Mouse (Mus musculus) 3T3-L1 (cell line): Measurements from ENCODE around the gene G430095P16Rik.
A peak's percentile ranks its signal among the peaks of the same experiment; 100 is the strongest.

Experiments used
- DNase-seq: peaks from one replicate; pipeline ENCODE4 v3.0.0-alpha.2; 2015; ENCODE audit warnings: low read depth, low spot score

The G430095P16Rik gene

DNA sequence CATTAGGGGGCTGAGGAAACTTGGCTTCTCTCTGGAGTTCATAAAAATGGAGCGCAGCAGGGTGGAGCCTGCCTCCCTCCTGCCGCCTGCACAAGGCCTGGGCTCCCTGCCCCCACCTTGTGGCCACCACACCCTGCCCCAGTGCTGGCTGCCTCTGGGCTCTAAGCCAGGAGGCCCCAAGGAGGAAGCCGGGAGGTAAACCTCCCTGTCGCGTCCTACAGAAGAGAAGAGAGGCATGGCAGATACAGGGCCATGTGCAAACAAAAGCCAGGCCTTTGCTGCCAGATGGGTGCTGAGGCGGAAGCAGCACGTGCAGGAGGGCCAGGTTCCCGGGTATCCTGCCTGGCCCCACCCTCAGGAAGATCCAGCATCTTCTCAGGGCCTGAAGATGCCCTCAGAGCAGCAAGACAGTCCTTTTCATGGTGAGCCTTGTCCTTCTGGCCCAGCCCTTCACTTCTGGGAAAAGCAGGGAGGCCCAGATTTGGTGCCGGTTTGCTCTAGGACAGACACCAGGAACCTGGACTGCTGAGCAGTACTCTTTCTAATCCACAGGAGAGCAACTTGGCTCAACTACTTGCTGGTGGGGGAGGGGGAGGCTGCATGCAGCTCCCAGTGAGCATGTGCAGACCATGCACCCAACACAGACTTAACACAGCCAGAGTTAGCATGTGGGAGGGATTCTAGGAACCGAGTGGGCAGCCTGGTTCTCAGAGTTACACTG, at the start of gene G430095P16Rik:
Gene G430095P16Rik, plus strand, starts transcription at position 158 of the 721 bp plus-strand sequence.
- peak; percentile 93 for DNase-seq

DNA sequence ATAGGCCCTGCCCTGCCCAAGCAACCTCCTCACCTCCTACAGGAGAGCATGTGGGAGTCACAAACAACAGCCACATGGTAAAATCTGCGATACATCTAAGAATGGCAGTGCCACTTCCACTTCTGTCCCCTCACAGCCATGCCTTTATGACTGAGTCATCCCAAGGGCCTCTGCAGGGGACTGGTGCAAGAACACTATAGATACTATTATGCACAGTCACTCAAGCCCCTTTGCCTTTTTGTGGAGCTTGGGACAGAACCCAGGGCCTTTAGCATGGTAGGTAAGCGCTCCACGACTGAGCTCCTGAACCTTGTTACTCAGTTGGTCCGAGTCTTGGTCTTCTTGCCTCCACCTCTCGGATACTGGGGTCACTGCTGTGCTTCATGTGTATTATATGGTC, 45.5 kb upstream of the G430095P16Rik start:
- no peak for DNase-seq

DNA sequence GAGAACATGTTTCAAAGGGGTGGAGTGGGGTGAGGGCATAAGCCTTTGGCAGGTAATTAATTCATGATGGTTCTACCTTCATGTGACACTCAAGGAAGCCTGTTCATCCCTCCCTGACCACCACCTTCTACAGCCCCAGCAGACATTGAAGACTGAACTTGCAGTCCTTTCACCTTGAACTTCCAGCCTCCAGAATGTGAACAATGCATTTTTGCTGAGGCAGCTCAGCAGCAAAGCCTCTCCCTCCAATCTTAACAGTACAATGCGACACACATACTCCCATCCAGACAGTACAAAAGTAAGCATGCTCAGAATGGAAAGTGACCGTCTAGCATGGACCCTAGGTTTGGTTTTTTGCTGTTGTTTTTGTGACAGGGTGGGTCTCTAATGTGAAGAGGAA, 41.3 kb upstream of the G430095P16Rik start:
- DNase-seq: no peak

DNA sequence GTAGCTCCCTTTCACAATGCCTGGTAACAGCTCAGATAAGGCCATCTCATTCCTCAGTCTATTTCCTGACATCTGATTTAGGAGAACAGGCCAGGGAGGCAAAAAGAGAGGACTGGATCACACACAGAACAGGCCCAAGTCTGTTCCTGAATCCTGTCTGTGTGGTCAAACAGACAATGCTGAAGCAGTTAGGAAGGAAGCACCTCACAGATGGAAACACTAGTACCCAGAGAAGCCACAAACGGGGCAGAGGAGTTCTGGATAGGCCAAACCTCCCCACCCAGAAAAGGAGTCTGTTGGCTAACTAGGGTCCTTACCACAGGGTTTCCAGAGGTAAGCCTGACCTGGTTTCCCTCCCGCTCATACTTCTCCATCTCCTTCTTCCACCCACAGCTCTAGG, 40.5 kb upstream of the G430095P16Rik start:
- no peak for DNase-seq

DNA sequence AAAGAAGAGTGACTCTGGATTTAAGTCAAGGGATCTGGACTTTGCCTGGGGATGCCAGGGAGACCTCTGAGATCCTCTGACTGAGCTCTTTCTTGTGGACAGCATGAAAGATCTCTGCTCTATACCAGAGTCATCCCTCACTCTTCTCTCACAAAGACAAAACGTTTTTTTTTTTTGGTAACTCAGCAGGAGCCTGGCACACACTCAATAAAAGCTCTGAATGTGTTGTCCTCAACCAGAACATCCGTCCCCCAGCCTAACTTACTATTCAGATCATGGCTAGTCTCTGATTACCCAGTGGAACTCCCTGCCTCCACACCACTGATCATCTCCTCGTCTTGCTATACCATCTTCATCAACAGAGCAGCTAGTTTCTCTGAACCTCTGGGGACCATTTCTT, 38.3 kb upstream of the G430095P16Rik start:
- no peak for DNase-seq

DNA sequence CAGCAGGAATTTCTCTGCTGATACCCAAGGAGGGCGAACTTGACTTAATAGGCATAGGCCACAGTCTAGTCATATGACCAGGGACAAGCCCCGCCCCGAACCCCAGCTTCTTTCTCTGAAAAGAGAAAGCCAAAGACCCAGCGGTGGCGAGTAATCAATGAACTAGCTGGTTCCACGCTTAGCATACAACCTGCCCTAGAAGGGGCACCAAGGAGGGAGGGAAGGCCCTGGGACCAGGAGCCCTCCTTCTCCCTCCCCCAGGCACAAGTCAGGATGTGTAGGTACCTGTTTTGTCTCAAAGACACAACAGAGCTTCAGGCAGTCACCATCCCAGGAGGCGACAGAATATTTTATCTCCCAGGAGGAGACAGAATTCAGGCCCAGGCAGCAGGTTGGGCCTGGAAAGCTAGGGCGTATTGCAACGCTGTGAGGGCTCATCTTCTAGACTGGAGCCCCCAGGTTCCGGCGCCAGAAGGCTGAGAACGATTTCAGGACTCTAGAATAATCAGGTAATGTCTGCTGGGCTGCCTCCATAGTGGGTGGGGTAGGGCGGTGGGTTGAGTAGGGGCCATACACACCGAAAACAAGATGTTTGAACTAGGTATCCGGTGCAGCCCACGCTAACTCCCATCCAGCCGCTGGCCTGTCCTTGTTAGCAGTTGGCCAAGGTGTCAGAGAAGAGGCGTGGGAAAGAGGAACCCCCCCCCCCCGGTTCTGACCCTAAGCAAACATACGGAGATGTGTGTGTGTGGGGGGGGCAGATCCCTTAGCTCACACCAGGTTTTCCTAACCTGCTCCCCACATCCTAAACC, 36.4 kb upstream of the G430095P16Rik start, which contains the start of gene Trmt1:
Gene Trmt1, plus strand, starts transcription at position 117 of the 812 bp plus-strand sequence.
- DNase-seq: peak; percentile 68

DNA sequence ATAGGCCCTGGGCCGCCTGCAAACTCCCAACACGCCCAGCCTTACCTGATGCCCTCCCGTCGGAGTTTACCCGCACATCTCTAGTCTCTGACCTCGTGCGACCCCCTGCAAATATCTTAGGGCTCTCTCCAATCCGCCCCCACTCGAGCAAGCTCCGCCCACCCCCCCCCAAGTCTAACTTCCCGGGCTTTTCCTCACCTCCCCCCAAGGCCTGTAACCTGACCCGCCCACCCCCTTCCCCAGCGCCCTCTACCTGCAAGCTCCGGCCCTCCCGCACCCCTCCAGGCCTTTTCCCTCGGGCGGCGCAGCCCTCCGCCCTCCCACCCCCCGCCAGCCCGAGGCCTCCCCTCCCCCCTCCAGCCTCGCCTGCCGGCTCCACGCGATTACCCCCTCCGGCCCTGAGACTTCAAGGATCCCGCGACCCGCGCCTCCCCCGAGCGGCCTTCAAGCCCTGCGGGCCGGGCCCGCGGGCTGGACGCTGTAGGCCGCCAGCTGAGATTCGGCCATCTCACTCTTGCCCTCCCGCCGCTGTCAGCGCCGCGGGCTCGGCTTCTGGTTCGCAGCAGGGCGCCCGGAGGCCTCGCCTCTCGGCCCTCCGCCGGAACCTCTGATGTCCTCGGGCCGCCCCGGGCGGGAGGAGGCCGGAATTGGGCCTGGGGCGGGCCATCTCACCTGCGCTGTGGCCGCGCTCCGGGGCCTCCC, 35.7 kb upstream of the G430095P16Rik start:
- DNase-seq: peak; percentile 46

DNA sequence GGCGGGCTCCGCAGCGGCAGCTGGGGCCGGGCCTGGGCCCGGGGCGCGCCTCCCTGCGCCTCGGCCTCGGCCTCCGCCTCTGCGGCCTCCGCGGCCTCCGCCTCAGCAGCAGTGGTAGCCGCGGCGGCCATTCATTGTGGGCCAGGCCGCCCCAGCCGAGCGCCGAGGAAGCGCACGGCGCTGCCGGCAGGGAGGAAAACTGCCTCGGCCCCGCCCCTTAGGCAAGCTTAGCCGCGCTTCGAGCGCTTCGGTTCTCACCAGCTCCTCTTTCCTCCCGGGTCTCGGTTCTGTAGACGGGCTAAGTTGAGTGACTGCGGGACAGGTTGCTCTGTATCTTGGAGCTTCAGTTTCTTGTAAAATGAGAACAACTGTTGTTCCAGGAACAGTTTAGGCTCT, 35.1 kb upstream of the G430095P16Rik start, which contains the start of gene Nacc1:
Gene Nacc1, minus strand, starts transcription at position 158 of the 396 bp plus-strand sequence.
- peak; percentile 96 for DNase-seq

DNA sequence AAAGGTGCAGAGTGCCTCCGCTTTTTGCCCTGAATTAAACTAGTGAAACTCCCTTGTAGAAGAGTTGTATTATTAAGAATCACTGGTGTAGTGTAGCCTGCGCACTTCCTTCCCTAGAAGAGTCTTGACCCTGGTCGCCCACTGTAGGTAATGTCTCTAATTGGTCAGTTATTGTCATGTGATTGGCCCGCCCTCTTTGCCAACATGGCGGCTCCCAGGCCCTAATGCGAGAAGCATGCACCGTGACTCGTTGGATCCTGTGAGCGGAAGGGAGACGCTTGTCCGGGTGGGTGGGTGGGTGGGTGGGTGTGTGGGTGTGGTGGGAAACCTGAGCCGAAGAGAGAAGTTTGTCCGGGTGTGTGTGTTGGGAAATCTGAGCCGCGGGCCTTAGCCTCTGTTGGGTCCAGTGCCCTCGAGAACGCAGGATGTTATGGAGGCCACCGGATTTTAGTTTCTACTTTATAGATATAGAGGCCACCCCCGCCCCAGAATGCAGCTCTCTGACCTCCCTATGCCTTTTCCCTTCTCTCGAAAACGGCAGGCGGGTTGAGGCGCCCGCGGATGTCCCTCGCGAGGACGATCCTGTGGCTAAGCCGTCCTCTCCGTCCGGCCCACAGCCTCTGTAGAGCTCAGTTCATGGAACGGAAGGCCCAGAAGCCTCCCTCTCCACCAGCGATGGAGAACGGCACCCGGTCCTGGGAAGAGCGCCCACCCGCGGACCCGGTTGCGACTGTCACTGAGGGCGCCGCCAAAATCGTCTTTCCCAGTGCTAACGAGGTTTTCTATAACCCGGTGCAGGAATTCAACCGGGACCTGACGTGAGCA, 33.5 kb upstream of the G430095P16Rik start:
- peak; percentile 99 for DNase-seq

DNA sequence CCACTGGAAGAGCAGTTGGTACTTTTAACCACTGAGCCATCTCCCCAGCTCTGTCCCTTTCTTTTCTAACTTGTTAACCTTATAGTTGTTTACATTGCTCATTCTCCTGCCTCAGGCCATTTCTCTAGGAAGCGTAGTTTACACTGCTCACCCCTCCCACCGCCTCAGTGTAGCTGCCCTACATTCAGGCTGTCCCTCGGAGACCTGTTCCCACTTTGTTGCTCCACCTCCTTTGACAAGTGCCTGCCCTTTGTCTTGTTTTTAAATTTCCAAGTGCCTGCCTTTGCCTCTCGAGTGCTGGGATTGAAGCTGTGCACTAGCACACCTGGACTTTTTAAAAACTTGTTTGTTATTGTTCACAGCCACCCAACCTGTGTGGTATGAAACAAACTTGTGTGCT, 29.5 kb upstream of the G430095P16Rik start:
- no peak for DNase-seq

DNA sequence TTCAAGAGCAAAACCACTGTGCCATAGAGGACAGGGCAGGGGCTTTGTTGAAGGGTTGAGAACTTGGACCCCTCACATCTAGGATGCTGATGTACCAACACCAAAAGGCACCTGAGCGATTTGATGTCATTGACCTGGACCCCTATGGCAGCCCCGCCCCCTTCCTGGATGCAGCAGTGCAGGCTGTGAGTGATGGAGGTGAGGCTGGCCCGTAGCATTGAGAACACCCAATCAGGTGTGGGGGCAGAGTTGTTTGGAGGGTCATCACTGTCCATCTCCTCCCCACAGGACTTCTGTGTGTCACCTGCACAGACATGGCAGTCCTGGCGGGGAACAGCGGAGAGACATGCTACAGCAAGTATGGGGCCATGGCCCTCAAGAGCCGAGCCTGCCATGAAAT, 27.7 kb upstream of the G430095P16Rik start:
- DNase-seq: no peak

DNA sequence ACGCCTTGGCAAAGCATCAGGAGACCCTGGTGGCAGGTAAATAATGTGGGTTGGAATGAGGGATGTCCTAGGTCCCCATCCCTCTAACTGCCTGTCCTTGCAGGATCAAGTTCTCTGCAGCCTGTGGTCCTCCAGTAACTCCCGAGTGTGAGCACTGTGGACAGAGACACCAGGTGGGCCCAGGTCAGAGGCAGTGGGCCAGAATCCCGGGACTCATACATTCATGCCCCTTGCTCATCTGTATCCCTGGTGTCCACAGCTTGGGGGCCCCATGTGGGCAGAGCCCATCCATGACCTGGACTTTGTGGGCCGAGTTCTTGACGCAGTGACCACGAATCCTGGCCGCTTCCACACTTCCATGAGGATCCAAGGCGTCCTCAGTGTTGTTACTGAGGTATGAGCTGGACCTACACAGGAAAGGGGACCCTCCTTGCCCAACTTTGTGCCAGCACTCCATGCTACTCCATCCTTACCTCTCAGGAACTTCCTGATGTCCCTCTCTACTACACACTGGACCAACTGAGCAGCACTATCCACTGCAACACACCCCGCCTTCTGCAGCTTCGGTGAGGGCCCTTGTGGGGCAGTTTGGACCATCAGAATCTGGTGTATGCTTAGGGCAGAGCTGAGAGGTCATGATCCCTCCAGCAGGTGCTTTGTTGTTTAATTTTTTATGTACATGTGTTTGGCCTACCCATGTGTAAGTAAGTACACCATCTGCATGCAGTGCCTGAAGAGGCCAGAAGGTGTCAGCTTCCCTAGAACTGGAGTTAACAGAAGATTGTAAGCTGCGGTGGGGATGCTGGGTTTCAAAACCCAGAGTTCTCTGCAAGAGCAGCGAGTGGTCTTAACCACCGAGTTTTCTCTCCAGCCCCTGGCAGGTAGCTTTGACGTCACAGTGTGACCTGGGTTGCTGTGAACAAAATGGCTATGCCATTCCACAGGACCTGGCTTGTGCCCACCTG, 25.4 kb upstream of the G430095P16Rik start:
- peak; percentile 80 for DNase-seq

DNA sequence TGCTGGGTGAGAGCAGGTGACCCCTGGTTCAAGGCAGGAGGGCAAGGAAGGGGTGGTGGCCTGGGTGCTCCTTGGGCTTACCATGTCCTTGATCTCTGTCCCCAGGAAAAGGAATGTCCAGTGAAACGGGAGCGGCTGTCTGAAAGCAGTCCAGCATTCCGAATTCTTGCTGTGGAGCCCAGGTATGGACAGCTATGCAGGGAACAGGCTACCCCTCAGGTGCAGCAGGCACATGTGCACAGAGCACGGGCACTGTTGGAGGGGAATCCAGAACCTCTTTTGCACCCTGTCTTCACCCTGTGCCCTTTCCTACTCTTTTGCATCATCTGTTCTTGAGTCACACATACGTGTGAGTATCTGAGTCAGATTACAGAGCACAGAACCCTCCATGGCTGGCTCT, 24.5 kb upstream of the G430095P16Rik start:
- DNase-seq: no peak

DNA sequence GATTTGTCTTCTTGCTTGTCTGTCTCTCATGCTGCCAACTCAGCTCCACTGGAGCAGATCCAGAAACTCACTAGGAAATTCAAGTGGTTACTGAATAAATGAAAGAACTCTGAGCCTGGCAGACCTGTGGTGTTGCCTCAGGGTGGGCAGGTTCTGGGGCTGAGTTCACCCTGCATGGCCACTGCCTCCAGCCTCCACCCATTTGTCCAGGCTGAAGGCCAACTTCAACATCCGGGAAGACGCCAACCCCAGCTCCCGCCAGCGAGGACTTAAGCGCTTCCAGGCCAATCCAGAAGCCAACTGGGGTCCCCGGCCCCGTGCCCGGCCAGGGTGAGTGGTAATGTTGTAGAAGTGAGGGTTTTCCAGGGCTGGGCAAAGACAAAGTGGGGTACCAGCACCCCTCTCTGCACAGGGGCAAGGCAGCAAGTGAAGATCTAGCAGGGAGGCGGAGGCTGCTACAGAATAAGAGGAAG, 23.8 kb upstream of the G430095P16Rik start:
- DNase-seq: peak; percentile 72

DNA sequence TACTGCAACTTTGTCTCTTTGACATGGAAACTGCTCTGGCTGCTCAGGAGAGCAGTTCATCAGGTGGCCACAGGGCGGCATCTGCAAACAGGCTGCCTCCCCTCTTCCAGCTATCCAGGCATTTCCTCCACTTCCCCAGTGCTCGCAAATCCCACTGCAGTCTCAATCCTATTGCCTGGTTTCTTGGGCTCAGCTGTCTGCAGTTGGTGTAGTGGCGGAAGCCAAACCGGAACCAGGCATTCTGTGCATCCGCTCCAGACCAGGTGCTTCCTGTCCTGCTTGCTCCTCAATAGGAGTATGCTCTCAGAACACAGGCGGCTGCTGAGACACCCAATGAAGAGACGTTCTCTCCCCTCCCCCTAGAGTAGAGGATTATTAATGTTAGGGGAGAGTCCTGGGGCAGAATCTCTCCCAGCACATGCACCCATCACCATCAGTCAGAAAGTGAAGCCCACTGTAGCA, 22.9 kb upstream of the G430095P16Rik start:
- DNase-seq: peak; percentile 82

DNA sequence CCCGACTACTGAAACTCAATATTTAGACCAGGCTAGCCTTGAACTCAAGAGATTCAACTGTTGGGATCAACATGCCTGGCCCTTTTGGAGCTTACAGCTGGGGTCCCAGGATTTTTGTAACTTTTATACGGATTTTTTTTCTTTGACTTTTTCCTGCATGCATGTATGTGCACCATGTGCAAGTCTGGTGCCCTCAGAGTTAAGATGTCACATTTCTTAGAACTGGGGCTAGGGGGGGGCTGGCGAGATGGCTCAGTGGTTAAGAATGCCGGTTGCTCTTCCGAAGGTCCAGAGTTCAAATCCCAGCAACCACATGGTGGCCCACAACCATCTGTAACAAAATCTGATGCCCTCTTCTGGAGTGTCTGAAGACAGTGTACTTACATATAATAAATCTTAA, 22.3 kb upstream of the G430095P16Rik start:
- no peak for DNase-seq

DNA sequence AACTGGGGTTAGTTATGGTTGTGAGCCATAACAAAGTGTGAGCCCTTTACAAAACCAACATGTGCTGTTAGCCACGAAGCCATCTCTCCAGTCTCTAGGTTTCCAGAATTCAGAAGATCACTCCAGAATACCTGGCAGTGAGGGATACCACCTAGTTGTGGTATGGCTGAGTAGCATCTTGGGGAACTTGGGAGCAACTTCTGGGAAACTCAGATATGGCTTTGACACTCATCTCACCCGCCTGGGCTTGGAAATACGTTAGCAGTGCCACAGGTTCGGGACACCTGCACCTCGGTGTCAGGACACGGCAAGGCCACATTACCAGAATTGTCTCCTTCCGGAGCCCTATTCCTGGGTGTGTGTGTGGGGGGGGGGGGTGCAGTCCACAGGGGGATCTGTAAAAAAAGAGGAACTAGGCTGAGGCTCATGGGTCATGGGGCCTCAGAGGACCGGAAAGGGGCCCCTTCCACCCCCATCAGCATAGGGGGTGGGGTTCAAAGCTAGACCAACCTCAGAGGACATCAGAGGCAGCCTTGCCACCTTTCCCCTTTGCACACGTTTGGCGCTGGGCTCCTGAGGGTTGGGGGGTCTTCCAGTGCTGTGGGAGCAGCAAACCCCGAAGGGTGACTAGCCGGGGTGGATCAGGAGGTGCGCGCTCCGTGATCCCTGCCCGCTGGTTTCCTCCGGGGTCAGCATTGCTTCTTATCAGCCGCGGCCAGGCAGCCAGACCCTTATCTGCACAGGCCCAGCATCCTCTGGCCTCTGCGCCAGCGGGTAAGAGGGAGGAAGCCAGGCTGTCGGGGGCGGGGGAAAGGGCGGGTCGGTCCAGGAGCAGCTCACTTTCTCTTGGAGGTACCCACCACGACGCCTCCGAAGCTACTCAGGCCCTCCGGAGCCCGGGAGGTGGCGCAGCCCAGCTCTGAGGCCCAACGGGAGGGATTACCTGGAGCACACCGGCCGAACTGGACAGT, 21.6 kb upstream of the G430095P16Rik start, which contains the start of gene Lyl1:
Gene Lyl1, plus strand, starts transcription at position 517 of the 971 bp plus-strand sequence.
- no peak for DNase-seq

DNA sequence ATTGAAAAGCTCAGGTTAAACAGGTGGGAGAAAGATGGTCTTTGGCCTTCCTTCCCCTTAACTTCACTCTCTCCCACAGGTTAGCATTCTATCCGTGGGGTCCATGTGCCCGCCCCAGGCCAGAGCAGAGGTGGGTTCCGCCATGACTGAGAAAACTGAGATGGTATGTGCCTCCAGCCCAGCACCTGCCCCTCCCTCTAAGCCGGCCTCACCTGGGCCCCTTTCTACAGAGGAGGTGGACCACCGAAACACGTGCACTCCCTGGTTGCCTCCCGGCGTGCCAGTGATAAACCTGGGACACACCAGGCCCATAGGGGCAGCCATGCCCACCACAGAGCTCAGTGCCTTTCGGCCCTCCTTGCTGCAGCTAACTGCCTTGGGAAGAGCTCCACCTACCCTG, 20.2 kb upstream of the G430095P16Rik start:
- DNase-seq: no peak
